Mouse (Mus musculus) central nervous system, embryonic 18 days (tissue): ENCODE results near the gene Cnksr1. TPM values are rescaled to one million over a fixed set of nuclear protein-coding genes. Genes with fewer than 3 reads are reported as not detected.

Experiments
- polyA plus RNA-seq: library from polyadenylated mRNA; depleted of rRNA; stranded (reverse); fragments of >200 nt; gene quantifications from 2 replicates; pipeline ENCODE4 v1.2.3, GENCODE M21; 2012; rRNA removed

Gene Cnksr1
- polyA plus RNA-seq: 0.35 and 0.74 TPM in 2 replicates

GRCm38 (mm10) chr4:134238279-134238651 lies at the start of gene Cnksr1:
Gene Cnksr1 (minus strand): TSS chr4:134238399.

GRCm38 (mm10) chr4:134287575-134288025 lies 49.4 kb upstream of the Cnksr1 start, which contains the start of gene Pdik1l:
Gene Pdik1l (minus strand): TSS chr4:134287895.

GRCm38 (mm10) chr4:134253722-134254324 lies 15.6 kb upstream of the Cnksr1 start, which contains the start of gene Grrp1:
Gene Grrp1 (minus strand): TSS chr4:134254106.

GRCm38 (mm10) chr4:134246719-134247258 lies 8.6 kb upstream of the Cnksr1 start, which contains the start of gene Gm30191:
Gene Gm30191 (plus strand): TSS chr4:134246935.

GRCm38 (mm10) chr4:134245148-134245843 lies 7.1 kb upstream of the Cnksr1 start, which contains the start of gene Zfp593:
Gene Zfp593 (minus strand): TSS chr4:134245592.

GRCm38 (mm10) chr4:134243516-134244250 lies 5.5 kb upstream of the Cnksr1 start, which contains the start of gene E130218I03Rik:
Gene E130218I03Rik (plus strand): TSS chr4:134243662.

GRCm38 (mm10) chr4:134227194-134227593 lies 11.0 kb downstream of the Cnksr1 start, which contains the start of gene Catsper4:
Gene Catsper4 (minus strand): TSS chr4:134227383.

GRCm38 (mm10) chr4:134202904-134203303 lies 35.3 kb downstream of the Cnksr1 start, which contains the start of gene Gm7534:
Gene Gm7534 (minus strand): TSS chr4:134203004.

Other genes starting within 250 kb of the Cnksr1 start
- 50.9 and 52.2 TPM in 2 replicates for gene Dhdds, start 237.5 kb downstream of the Cnksr1 start, polyA plus RNA-seq
- 0.17 and 0.21 TPM in 2 replicates for gene Lin28a, start 219.6 kb downstream of the Cnksr1 start, polyA plus RNA-seq
- gene Zfp683, start 184.6 kb downstream of the Cnksr1 start, polyA plus RNA-seq: not detected in 2 replicates
- gene Crybg2, start 177.6 kb downstream of the Cnksr1 start, polyA plus RNA-seq: 5.2 and 5.3 TPM in 2 replicates
- 1.4 TPM in 2 replicates for gene Cd52, start 143.3 kb downstream of the Cnksr1 start, polyA plus RNA-seq
- 25.0 and 26.3 TPM in 2 replicates for gene Ubxn11, start 135.8 kb downstream of the Cnksr1 start, polyA plus RNA-seq
- gene Sh3bgrl3, start 109.6 kb downstream of the Cnksr1 start, polyA plus RNA-seq: 303 and 333 TPM in 2 replicates
- 20.0 and 23.9 TPM in 2 replicates for gene Cep85, start 51.3 kb downstream of the Cnksr1 start, polyA plus RNA-seq
- gene Gm7534, start 35.4 kb downstream of the Cnksr1 start, polyA plus RNA-seq: not detected in 2 replicates
- 0.09 and 0.14 TPM in 2 replicates for gene Catsper4, start 11.0 kb downstream of the Cnksr1 start, polyA plus RNA-seq
- gene E130218I03Rik, start 5.3 kb upstream of the Cnksr1 start, polyA plus RNA-seq: 0.11 TPM in 1 of 2 replicates, not detected in the other
- 14.1 and 14.4 TPM in 2 replicates for gene Zfp593, start 7.2 kb upstream of the Cnksr1 start, polyA plus RNA-seq
- gene Gm30191, start 8.5 kb upstream of the Cnksr1 start, polyA plus RNA-seq: 0.14 and 0.25 TPM in 2 replicates
- gene Grrp1, start 15.7 kb upstream of the Cnksr1 start, polyA plus RNA-seq: 21.6 and 22.1 TPM in 2 replicates
- 17.9 and 19.9 TPM in 2 replicates for gene Pdik1l, start 49.5 kb upstream of the Cnksr1 start, polyA plus RNA-seq
- 0.36 and 0.60 TPM in 2 replicates for gene Trim63, start 76.7 kb upstream of the Cnksr1 start, polyA plus RNA-seq
- 0.05 and 0.69 TPM in 2 replicates for gene Slc30a2, start 104.8 kb upstream of the Cnksr1 start, polyA plus RNA-seq
- 1.1 and 1.2 TPM in 2 replicates for gene Extl1, start 145.5 kb upstream of the Cnksr1 start, polyA plus RNA-seq
- 15.4 and 16.4 TPM in 2 replicates for gene Pafah2, start 157.9 kb upstream of the Cnksr1 start, polyA plus RNA-seq
- gene Stmn1, start 229.9 kb upstream of the Cnksr1 start, polyA plus RNA-seq: 2,052 and 2,688 TPM in 2 replicates